Mouse (Mus musculus): ENCODE results near the gene Map2k4. TPM values are rescaled to one million over a fixed set of nuclear protein-coding genes. Genes with fewer than 3 reads are reported as not detected.
A peak's percentile ranks its signal among the peaks of the same experiment; 100 is the strongest.

Map2k4 gene
- polyA plus RNA-seq (2016; fragmentation: Nextera tagmentation; extraction: Ambion mirVana), result 66.0 and 67.0 TPM in 2 replicates

DNA sequence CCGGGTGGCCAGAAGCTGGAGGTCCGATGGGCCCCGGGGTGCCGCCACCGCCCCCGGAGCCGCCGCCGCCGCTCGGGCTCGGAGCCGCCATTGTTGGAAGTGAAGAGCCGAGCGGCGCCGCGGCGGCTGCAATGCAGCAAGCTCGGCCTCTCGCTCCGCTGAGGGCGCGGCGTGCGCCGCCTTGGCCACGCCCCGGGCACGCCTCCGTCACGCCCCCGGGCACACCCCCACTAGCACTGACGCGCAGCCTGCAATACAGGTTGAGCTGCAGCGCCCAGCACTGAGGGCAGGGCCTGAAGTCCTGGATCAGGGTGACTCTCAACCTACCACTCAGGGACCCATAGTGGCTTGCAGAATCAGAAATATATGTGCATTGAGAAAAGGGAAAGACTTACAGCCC, at the start of gene Map2k4:
Map2k4 (minus strand) TSS at position 144 of the 400 bp plus-strand sequence.
- Histone ChIP-seq H3K27ac (peak within 1 kb of the TSS; percentile 89), H3K4me2 (peak within 1 kb of the TSS; percentile 73), H3K4me1 (peaks cover 19% of the 10 kb centered on the region), H3K36me3 (replicated peaks) (no peaks in the 10 kb centered on the region), H3K4me3 (replicated peaks) (peak within 1 kb of the TSS; percentile 97), H3K27me3 (no peaks in the 10 kb centered on the region), H3K9ac (peak within 1 kb of the TSS; percentile 99), H3K9me3 (no peaks in the 10 kb centered on the region)
- WGBS, result 0% methylated on average over 33 of the region's 36 CpGs
- ATAC-seq (ENCODE audit: low FRiP score), result peak; percentile 99

DNA sequence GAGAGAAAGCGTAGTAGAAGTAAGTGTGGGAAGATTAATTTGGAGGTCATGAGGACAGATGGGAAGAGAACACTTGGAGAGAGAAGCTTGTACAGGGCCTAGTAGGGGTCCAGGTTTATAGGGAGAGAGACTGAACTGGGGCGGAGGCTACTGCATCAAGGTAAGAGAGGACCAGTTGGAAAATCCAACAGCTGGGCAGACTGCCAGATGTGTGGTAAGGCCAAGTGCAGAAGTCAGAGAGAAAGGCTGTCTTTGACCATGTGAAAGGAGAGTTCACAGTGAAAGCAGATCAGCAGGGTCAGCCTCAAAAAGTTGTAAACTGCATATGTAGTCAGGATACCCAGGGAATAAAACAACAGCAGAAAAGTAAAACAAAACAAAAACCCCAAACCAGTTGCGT, 36.5 kb upstream of the Map2k4 start:
- H3K4me3 ChIP-seq (replicated peaks), result no peak overlapping the region
- H3K4me2 ChIP-seq, result no peak overlapping the region
- H3K9ac ChIP-seq, result no peak overlapping the region
- H3K4me1 ChIP-seq, result no peaks in the 10 kb centered on the region; the same call in 1 of the 2 replicates
- no peaks in the 10 kb centered on the region for H3K9me3 ChIP-seq
- no peaks in the 10 kb centered on the region for H3K27me3 ChIP-seq
- no peak overlapping the region for H3K27ac ChIP-seq
- ATAC-seq (ENCODE audit: low FRiP score), result no peak
- WGBS, result 95% methylated on average over 3 of the region's 3 CpGs
- H3K36me3 ChIP-seq (replicated peaks), result peaks cover 47% of the 10 kb centered on the region

DNA sequence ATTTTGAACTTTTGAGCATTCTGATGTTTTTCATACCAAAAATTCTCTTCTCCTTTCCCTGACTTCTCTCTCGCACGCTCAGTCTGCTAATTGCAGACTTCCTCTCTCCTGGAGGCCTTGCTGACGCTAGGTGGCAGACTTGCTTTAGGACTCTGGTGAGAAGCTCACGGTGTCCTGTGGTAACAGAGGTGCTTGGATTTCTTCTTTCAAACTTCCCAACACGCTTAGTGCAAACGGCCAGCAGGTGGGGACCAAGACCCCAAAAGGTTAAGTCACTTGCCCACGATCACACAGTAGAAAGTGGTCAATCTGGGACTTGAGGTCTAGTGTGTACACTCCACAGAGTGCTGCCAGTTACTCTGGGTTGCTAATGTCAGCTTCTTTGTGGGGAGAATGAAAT, 32.8 kb upstream of the Map2k4 start:
- no peak overlapping the region for H3K9ac ChIP-seq
- no peaks in the 10 kb centered on the region for H3K27me3 ChIP-seq
- WGBS, result 5% methylated on average over 7 of the region's 7 CpGs
- no peak overlapping the region for H3K4me2 ChIP-seq
- H3K9me3 ChIP-seq, result no peaks in the 10 kb centered on the region
- no peak overlapping the region for H3K4me3 ChIP-seq (replicated peaks)
- H3K36me3 ChIP-seq (replicated peaks), result peaks cover 37% of the 10 kb centered on the region
- H3K27ac ChIP-seq, result no peak overlapping the region
- no peaks in the 10 kb centered on the region; the same call in 1 of the 2 replicates for H3K4me1 ChIP-seq
- ATAC-seq (ENCODE audit: low FRiP score), result no peak

GRCm38 (mm10) chr11:65820280-65820679, 32.2 kb upstream of the Map2k4 start:
- WGBS, result 75% methylated on average over 5 of the region's 5 CpGs
- Histone ChIP-seq H3K9me3 (no peaks in the 10 kb centered on the region), H3K36me3 (replicated peaks) (peaks cover 42% of the 10 kb centered on the region), H3K27me3 (no peaks in the 10 kb centered on the region), H3K4me1 (no peaks in the 10 kb centered on the region; the same call in 1 of the 2 replicates), H3K27ac (no peak overlapping the region), H3K4me3 (replicated peaks) (no peak overlapping the region), H3K4me2 (no peak overlapping the region), H3K9ac (no peak overlapping the region)
- ATAC-seq (ENCODE audit: low FRiP score), result peak; percentile 51; the same call in 1 of the 2 replicates

DNA sequence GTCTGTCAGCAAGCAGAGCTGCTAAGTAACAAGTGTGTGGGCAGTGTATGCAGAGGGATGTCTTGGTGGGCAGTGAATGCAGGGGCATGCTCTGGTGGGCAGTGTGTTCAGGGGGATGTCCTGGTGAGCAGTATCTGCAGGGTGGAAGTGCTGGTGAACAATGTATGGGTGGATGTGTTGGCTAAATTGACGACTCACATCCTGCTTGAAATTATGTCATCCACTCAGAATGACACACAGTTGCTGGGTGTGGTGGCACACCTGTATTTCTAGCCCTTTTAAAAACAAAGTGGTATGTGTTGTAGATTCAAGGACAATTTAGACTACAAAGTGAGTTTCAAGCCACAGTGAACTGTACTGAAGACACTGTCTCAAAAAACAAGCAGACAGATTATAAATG, 30.1 kb upstream of the Map2k4 start:
- peaks cover 47% of the 10 kb centered on the region for H3K36me3 ChIP-seq (replicated peaks)
- no peak overlapping the region for H3K27ac ChIP-seq
- H3K9me3 ChIP-seq, result no peaks in the 10 kb centered on the region
- H3K4me1 ChIP-seq, result no peaks in the 10 kb centered on the region; the same call in 1 of the 2 replicates
- no peak overlapping the region for H3K4me2 ChIP-seq
- H3K4me3 ChIP-seq (replicated peaks), result no peak overlapping the region
- H3K27me3 ChIP-seq, result no peaks in the 10 kb centered on the region
- no peak overlapping the region for H3K9ac ChIP-seq
- ATAC-seq (ENCODE audit: low FRiP score), result no peak
- 82% methylated on average over 1 of the region's 1 CpGs for WGBS

DNA sequence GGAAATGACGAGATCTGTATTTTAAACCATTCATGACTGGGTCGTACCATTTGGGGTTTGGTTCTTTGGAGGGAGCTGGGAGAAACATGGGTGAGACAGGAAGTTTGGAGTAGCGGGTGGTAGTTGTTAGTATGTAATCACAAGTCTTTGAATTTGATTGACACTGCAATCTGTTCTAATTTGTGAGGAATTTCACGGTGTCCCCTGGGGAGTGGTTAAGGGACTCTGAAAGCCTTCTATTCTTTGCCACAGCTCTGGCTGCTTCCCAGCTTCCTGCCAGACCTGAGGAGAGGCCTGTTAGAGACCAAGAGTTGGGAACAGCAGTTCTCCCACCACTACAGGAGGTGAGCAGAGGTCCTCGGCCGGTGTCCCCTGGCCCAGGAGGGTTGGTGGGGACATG, 28.1 kb upstream of the Map2k4 start:
- H3K4me2 ChIP-seq, result no peak overlapping the region
- no peak for ATAC-seq (ENCODE audit: low FRiP score)
- peaks cover 14% of the 10 kb centered on the region for H3K4me1 ChIP-seq
- 61% methylated on average over 6 of the region's 6 CpGs for WGBS
- H3K27ac ChIP-seq, result no peak overlapping the region
- peaks cover 31% of the 10 kb centered on the region for H3K36me3 ChIP-seq (replicated peaks)
- no peaks in the 10 kb centered on the region for H3K27me3 ChIP-seq
- H3K4me3 ChIP-seq (replicated peaks), result no peak overlapping the region
- no peak overlapping the region for H3K9ac ChIP-seq
- H3K9me3 ChIP-seq, result no peaks in the 10 kb centered on the region

DNA sequence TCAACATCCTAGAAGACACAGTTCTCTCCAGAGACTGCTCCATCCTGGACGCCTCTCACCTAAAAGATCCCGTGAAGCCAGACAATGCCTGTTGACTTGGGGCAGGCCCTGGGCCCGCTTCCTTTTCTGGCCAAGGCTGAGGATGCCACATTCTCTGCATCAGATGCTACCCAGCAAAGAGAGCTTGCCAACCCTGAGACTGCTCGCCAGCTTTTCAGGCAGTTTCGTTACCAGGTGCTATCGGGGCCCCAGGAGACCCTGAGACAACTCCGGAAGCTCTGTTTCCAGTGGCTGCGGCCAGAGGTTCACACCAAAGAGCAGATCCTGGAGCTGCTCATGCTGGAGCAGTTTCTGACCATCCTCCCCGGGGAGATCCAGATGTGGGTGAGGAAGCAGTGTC, 26.3 kb upstream of the Map2k4 start:
- Histone ChIP-seq H3K4me3 (replicated peaks) (no peak overlapping the region), H3K4me2 (no peak overlapping the region), H3K9ac (no peak overlapping the region), H3K36me3 (replicated peaks) (peaks cover 30% of the 10 kb centered on the region), H3K9me3 (no peaks in the 10 kb centered on the region), H3K27me3 (no peaks in the 10 kb centered on the region), H3K4me1 (peaks cover 14% of the 10 kb centered on the region), H3K27ac (no peak overlapping the region)
- ATAC-seq (ENCODE audit: low FRiP score), result no peak
- 93% methylated on average over 9 of the region's 9 CpGs for WGBS

DNA sequence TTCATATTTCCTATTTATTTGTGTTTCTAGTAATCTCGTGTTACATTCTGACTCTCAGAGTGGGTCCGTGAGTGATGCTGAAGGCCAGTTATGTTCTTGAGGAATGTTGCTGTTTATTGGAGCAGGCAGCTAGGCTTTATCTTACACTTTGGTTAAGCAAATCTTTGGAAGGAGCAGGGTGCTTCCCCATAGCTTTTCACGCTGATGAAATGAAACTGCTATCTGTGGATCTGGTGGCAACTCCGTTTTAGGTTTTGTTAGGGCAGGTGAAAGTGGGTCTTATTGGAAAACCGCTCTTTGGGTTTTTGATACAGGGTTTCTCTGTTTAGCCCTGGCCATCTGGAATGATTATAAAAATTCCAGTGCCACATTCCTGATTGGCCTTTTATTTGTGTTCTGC, 24.0 kb upstream of the Map2k4 start:
- Histone ChIP-seq H3K4me2 (no peak overlapping the region), H3K27ac (no peak overlapping the region), H3K4me1 (peaks cover 20% of the 10 kb centered on the region), H3K27me3 (no peaks in the 10 kb centered on the region), H3K9ac (no peak overlapping the region), H3K4me3 (replicated peaks) (no peak overlapping the region), H3K36me3 (replicated peaks) (peaks cover 23% of the 10 kb centered on the region), H3K9me3 (no peaks in the 10 kb centered on the region)
- ATAC-seq (ENCODE audit: low FRiP score), result no peak
- WGBS, result 12% methylated on average over 5 of the region's 5 CpGs

DNA sequence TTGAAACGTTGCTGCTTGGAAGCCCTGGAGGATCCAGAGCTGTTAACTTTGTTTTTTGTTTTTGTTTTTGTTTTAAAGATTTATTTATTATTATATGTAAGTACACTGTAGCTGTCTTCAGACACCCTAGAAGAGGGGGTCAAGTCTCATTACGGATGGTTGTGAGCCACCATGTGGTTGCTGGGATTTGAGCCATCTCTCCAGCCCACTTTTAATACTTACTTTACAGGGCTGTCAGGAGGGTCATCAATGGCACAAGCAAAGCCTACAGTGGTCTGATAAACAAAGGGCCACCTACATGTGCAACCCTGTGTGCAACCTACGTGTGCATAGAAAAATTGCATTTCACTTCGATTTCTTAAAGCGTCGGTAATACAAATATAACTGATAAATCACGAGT, 19.5 kb upstream of the Map2k4 start:
- ATAC-seq (ENCODE audit: low FRiP score), result peak; percentile 16; the same call in 1 of the 2 replicates
- H3K36me3 ChIP-seq (replicated peaks), result no peaks in the 10 kb centered on the region
- H3K4me1 ChIP-seq, result peaks cover 25% of the 10 kb centered on the region
- peak overlapping the region; percentile 80; the same call in 1 of the 2 replicates for H3K27ac ChIP-seq
- no peaks in the 10 kb centered on the region for H3K9me3 ChIP-seq
- peak overlapping the region; percentile 77 for H3K9ac ChIP-seq
- H3K27me3 ChIP-seq, result no peaks in the 10 kb centered on the region
- H3K4me2 ChIP-seq, result peak overlapping the region; percentile 92
- H3K4me3 ChIP-seq (replicated peaks), result peak overlapping the region; percentile 83
- WGBS, result 48% methylated on average over 7 of the region's 7 CpGs

- no peaks in the 10 kb centered on the region for H3K36me3 ChIP-seq (replicated peaks)
- H3K4me2 ChIP-seq, result peak within 1 kb of the TSS; percentile 92
- ATAC-seq (ENCODE audit: low FRiP score), result peak; percentile 97
- H3K9ac ChIP-seq, result peak within 1 kb of the TSS; percentile 77
- H3K27ac ChIP-seq, result peak within 1 kb of the TSS; percentile 80
- H3K4me3 ChIP-seq (replicated peaks), result peak within 1 kb of the TSS; percentile 83
- WGBS, result under 1% methylated on average over 58 of the region's 58 CpGs
- H3K4me1 ChIP-seq, result peaks cover 19% of the 10 kb centered on the region
- H3K9me3 ChIP-seq, result no peaks in the 10 kb centered on the region
- H3K27me3 ChIP-seq, result no peaks in the 10 kb centered on the region
These were observed 18.9 kb upstream of the Map2k4 start, which contains the start of gene Zkscan6 for GRCm38 (mm10) chr11:65806909-65807504. TSS of gene Zkscan6 (plus strand) at chr11:65807175.

- ATAC-seq (ENCODE audit: low FRiP score), result no peak; the same call in none of the 2 replicates
- Histone ChIP-seq H3K9me3 (no peaks in the 10 kb centered on the region), H3K27me3 (no peaks in the 10 kb centered on the region), H3K4me3 (replicated peaks) (peak overlapping the region; percentile 83), H3K9ac (peak overlapping the region; percentile 66), H3K4me1 (peaks cover 14% of the 10 kb centered on the region), H3K4me2 (peak overlapping the region; percentile 92), H3K36me3 (replicated peaks) (no peaks in the 10 kb centered on the region), H3K27ac (no peak overlapping the region)
- WGBS, result 2% methylated on average over 20 of the region's 20 CpGs
These were observed 18.3 kb upstream of the Map2k4 start for GRCm38 (mm10) chr11:65806321-65806904.

DNA sequence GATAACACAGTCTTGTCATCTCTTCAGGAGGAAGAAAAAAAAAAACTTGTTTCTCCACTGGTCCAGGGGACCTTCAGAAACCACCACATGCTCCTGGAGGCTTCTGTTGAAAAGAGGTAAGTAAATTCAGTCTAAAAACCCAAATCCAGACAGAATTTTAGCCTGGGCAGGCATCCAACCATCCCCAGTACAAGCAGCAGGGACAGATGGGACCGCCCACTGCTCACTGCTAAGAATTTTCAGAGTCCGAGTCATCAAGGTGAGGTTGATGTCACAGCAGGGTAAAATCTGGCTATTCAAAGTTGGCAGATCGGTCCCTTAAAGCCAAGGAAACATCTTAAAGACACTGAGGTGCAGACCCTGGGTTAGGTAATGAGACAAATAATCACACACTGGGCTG, 13.8 kb upstream of the Map2k4 start:
- Histone ChIP-seq H3K9me3 (no peaks in the 10 kb centered on the region), H3K4me2 (no peak overlapping the region), H3K9ac (no peak overlapping the region), H3K27me3 (no peaks in the 10 kb centered on the region), H3K27ac (no peak overlapping the region), H3K36me3 (replicated peaks) (no peaks in the 10 kb centered on the region), H3K4me1 (peaks cover 8% of the 10 kb centered on the region), H3K4me3 (replicated peaks) (no peak overlapping the region)
- WGBS, result 61% methylated on average over 3 of the region's 3 CpGs
- ATAC-seq (ENCODE audit: low FRiP score), result no peak

DNA sequence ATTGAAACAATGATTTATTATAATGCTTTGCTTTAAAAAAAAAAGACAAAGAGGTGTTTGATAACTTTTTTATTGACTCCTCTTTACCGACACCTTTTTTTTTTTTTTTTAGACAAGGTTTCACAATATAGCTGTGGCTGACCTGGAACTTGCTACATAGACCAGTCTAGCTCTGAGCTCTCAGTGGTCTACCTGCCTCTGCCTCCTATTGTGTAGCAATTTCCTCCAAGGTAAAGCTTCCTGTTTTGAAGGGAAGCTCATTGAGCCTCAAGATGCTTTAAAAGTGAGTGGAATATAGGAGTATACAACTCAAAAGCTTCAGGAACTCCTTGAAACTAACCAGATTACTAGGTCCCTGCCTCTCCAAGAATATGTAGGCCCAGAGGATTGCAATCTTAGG, 7.8 kb upstream of the Map2k4 start:
- 89% methylated on average over 1 of the region's 1 CpGs for WGBS
- H3K4me3 ChIP-seq (replicated peaks), result no peak overlapping the region
- H3K27ac ChIP-seq, result no peak overlapping the region
- H3K4me1 ChIP-seq, result no peaks in the 10 kb centered on the region
- no peaks in the 10 kb centered on the region for H3K27me3 ChIP-seq
- no peaks in the 10 kb centered on the region for H3K36me3 ChIP-seq (replicated peaks)
- no peak overlapping the region for H3K9ac ChIP-seq
- ATAC-seq (ENCODE audit: low FRiP score), result no peak
- no peak overlapping the region for H3K4me2 ChIP-seq
- no peaks in the 10 kb centered on the region for H3K9me3 ChIP-seq
